Mouse (Mus musculus) gastrocnemius, adult 18-20 months (tissue): ENCODE measurements at regions not wholly inside any gene's neighbourhood (a gene's known extent, or its start where the extent isn't known, plus 50 kb on each side); places are given as distances from the start of the nearest gene placed in this dataset.

Experiments used
- DNase-seq: peaks from one replicate; pipeline ENCODE4 v3.0.0; 2021; ENCODE audit warnings: low spot score

DNA sequence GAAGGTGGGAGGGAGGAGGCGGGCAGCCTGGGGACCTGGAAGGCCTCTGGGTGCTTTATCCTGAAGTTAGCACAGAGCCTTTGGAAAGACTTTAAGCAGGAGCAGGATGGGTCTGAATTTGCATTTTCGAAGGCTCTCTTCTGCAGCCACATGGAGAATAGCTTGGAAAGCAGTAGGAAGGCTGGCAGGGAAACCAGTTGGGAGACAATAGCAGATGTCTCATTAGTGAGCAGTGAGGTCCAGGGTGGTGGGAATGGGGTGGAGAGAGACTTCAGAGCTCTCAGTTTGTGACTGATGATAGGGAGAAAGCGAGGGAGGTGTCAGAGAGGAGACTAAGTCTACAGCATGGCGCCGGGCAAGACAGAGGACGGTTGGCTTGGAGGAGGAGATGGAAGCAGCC, 199.1 kb downstream of the Cbln1 start:
- no peak for DNase-seq

DNA sequence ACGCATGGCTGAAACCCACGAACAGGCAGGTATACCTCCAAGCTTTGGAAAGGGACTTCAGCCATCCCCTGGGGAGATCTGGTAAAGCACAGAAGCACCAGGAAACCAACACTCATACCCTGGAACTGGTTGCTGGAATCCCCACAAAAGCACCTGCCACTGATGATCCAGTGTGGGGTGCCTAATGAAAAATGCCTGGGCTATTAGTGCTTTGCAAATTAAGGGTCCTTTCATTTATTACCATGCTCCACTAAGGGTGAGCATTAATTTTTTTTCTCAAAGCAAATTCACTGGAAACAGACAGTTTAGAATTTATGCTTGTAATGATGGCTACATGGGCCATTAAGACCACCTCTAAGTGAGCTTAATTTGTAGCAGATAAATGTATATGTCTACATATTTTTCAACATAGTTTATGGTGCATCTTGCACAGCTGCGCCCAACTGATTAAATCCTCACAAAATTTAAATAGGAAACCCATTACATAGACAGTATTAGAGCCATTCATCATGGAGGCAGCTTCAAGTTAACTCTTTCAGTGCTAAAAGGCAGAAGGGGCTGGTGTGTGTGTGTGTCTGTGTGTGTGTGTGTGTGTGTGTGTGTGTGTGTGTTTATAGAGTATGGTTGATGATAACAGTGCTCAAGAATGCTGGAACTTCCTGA, 201.8 kb downstream of the Cbln1 start:
- DNase-seq: no peak

DNA sequence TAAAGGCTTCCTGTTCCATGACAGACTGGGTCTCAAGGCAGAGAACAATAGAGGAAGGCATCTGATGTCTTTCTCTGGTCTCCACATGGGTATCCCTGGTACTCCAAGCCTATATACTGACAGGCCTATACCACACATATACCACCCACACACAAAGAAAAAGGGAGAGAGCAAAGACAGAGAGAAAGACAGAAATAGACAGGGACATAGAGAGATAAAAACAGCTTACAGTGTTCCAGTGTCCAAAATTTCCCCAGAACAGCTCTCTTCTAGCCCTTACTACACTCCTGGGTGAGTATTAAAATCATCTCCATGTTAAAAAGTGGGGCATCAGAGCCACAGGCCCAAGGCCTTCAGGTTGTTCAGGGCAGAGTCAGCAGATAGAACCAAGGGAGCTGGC, 204.2 kb downstream of the Cbln1 start:
- no peak for DNase-seq

- no peak for DNase-seq
Observed at GRCm38 (mm10) chr8:87264999-87265398, 207.4 kb downstream of the Cbln1 start.

GRCm38 (mm10) chr8:87260305-87260704, 212.1 kb downstream of the Cbln1 start:
- DNase-seq: no peak

DNA sequence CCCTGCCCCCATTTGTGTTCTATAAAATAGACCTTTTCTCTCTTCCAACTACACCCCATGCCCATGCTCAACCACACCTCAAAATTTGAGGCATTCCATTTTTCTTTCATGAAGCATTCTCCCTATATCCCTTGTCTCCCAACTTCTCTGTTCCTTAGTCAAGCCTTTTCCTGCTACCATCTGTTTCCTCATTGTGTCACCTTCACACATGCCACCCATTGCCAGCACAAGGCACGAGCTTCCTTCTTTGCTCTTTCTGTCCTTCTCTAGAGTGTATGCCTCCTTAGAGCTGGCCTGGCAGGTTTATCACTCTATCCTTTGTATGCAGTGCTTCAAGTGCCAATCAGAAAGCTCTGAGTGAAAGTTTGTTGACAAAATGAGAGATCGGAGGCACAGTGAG, 229.7 kb downstream of the Cbln1 start:
- no peak for DNase-seq

GRCm38 (mm10) chr8:87237181-87237580, 235.2 kb downstream of the Cbln1 start:
- DNase-seq: no peak

DNA sequence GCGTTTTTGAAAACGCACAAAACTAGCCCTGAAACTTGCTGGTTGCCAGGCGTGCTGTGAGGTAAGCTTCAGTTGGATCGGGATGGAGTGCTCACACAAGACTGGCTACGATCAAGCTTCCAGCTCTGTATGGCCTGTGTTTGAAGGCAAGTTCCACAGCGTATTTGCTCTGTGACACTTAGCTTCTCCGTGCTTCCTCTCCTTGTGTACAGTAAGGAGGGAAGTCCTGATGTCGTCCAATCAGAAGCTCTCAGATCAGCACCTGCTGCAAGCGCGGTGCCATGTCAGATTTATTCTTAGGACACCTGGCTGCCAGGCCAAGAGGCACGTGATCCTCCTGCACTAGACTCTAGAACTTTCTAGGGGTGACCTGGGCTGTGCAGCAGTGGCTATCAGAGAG, 236.0 kb downstream of the Cbln1 start:
- no peak for DNase-seq

- DNase-seq: no peak
Observed at GRCm38 (mm10) chr8:87235341-87236075, 236.9 kb downstream of the Cbln1 start.

- DNase-seq: no peak
Observed at GRCm38 (mm10) chr8:87234336-87234735, 238.1 kb downstream of the Cbln1 start.

- DNase-seq: no peak
Observed at GRCm38 (mm10) chr8:87233805-87234331, 238.5 kb downstream of the Cbln1 start.

DNA sequence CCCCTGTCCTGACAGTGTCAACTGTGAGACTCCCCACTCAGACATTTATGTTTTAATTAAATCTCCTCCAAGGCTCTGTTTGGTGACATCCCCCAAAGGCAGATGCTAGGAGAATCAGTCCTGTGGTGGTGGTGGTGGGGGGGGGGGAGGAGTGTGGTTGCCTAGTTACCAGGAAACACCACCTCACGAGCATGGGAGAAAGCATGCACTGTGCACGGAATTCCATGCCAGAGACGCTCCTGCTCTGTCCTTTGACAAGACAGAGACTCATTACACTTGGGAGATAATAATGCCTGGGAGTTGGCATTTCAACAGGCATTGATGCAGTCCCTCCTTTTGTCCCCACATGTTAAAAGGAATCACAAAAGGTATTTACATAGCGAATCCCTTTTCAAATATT, 240.6 kb downstream of the Cbln1 start:
- no peak for DNase-seq

GRCm38 (mm10) chr8:87230096-87230495, 242.3 kb downstream of the Cbln1 start:
- DNase-seq: no peak

GRCm38 (mm10) chr8:87229182-87229581, 243.2 kb downstream of the Cbln1 start:
- no peak for DNase-seq

DNA sequence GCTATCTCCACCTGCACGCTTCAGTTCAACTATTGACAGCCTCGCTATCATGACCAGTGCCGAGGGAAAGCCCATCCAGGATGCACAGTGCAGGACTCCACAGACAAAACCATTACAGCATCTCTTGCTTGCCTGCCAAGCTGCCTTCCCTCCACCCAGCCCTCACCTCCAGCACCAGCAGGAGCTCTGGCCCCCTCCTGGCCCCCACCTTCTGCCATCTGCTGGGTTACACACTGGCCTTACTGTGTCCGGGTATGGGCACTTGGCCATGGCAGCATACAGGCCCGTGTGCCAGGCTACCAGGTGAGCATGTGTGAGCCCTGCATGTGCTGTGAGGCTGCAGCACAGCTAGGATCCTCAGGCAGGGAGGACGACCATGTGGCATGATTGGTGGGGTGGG, 243.6 kb downstream of the Cbln1 start:
- DNase-seq: no peak

DNA sequence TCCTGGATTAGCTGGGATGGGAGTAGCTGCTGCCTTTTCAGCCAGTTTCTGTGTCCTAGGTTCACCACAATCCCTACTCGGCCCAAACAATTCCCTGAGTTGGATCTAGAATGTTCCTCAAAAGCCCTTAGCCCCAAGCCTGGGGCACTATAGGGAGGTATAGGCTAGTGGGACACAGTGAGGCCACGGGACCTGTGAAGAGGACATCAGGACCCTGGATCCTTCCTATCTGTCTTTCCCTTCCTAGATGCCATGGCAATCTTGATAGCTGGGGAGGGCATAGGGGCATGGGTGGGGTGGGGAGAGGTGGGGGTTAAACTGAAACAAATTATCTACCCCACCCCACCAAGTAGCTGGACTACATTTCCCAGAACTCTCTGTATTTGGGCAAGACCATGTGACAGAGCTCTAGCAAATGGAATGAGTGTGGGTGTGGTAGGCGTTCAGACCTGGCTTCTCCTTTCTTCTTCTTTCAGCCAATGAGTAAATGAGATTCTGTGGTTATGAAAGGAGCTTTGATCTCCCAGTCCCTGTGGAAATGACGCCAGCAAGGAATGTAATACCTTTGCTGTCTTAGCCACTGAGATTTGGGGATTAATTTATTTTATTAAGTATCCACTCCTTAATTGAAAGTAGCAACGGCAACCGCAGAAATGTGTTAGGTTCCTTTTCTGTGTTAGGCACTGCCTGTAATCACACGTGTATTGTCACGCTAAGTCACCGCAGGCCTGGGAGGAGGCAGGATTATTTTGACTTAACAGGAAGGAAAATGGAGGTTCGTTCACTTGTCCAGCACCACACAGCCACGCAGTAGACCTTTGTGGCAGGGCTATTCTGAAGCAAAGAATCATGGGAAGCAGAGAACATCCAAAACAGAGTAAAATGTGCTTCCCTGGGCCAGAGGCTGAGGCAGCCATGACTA, 246.6 kb downstream of the Cbln1 start:
- DNase-seq: no peak

DNA sequence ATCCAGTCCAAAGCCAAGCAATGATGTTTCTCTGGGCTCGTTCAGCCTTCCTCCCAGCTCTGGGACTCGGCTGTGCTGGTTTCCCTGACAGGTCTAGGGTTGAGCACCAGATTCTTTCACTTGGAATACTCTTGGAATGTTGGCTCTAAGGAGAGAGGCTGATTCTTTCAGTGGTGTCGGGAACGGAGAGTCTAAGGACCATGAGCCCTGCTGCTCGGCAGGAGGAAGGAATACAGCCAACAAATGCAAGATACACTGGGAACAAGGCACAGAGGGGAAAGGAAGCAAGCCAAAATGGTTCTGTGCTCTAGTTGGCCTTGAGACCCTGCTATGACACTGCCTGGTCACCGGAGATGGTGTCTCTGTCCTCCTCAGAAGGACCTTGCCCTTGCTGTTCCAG, 251.8 kb downstream of the Cbln1 start:
- no peak for DNase-seq

DNA sequence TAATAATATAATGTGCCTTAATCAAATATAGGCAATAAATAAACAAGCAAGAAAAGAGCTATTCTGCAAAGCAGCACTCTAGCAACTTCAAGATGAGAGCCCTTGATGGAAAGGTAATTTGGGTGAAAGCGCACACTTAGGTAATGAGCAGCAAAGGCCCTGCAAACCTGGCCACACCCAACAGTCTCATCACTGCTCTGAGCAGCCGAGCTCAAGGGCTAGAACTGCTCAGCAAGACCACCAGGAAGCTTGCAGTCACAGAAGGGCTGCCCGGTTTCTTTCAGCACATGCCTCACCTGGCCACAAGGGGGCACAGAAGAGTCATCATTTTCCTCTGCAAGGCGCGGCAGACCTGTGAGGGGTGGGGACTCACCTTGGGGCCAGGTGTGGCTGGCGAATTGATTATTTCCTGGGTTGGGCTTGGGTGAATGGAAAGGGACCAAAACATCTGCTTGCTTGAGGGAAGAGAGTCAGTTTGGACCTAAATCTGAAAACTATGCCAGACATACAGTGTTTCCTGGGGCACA, 253.4 kb downstream of the Cbln1 start:
- DNase-seq: peak; percentile 5

GRCm38 (mm10) chr8:87214962-87215361, 257.4 kb downstream of the Cbln1 start:
- no peak for DNase-seq

DNA sequence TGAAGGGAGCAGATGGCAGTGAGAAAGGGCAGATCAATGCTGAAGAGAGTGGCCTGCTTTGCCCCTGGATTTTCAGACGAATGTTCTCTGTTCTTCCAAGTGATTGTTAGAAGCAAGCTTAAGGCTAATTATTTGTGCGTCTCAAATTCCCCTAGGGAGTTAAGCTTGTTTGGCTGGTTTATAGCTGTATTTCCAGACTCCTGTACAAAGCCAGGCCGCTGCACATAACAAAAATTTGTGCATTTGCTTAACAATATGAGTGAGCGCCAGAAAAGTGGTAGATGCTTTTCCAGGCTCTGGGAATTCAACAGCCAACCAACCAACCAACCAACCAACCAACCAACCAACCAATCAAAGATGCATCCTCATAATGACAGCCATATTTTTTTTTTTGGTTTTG, 261.9 kb downstream of the Cbln1 start:
- no peak for DNase-seq

GRCm38 (mm10) chr8:87209295-87209694, 263.1 kb downstream of the Cbln1 start:
- DNase-seq: no peak

DNA sequence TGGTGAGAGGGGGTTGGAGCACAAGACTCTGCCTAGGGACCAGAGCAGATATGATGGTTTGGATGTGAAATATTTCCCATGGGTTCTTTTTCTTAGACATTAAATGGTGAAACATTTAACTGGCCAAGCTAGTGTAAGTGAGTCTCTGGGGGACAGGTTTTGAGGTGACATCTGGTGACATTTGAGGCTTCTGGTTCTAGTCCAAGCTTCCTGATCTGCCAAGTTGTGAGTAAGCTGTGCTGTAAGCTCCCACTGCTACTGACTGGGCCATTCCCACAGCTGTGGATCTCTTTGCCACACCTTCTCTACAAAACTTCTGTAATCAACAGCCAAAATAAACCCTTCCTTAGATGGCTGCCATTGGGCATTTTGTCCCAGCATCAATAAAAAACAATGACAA, 264.4 kb downstream of the Cbln1 start:
- no peak for DNase-seq
